Mouse (Mus musculus) urinary bladder, postnatal 14 days (tissue): ENCODE measurements around the gene Gm29609.

Experiments
- DNase-seq: peaks from one replicate; pipeline ENCODE4 v3.0.0; 2021; ENCODE audit warnings: low spot score

Gm29609 gene

GRCm38 (mm10) chr5:31198170-31198569 is 18.5 kb upstream of the Gm29609 start:
- no peak for DNase-seq

- DNase-seq: no peak
Measured at GRCm38 (mm10) chr5:31197072-31197471, 17.4 kb upstream of the Gm29609 start.

GRCm38 (mm10) chr5:31196207-31196606 is 16.5 kb upstream of the Gm29609 start:
- no peak for DNase-seq

GRCm38 (mm10) chr5:31195671-31196070 is 16.0 kb upstream of the Gm29609 start:
- DNase-seq: no peak

GRCm38 (mm10) chr5:31194486-31195485 is 15.1 kb upstream of the Gm29609 start:
- no peak for DNase-seq

- no peak for DNase-seq
Measured at GRCm38 (mm10) chr5:31193631-31194281, 14.0 kb upstream of the Gm29609 start.

- DNase-seq: peak; percentile 99
Measured at GRCm38 (mm10) chr5:31192939-31193630, 13.4 kb upstream of the Gm29609 start, which contains the start of the genes Snx17 and Eif2b4. TSS of gene Snx17 (plus strand) at chr5:31193227. TSS of gene Eif2b4 (minus strand) at chr5:31193430.

- DNase-seq: peak; percentile 81
Measured at GRCm38 (mm10) chr5:31192045-31192938, 12.6 kb upstream of the Gm29609 start.

GRCm38 (mm10) chr5:31190201-31190600 is 10.5 kb upstream of the Gm29609 start:
- DNase-seq: no peak

GRCm38 (mm10) chr5:31188223-31188840 is 8.6 kb upstream of the Gm29609 start:
- no peak for DNase-seq

GRCm38 (mm10) chr5:31183678-31184077 is 4.0 kb upstream of the Gm29609 start:
- DNase-seq: no peak

- no peak for DNase-seq
Measured at GRCm38 (mm10) chr5:31181183-31181770, 1.6 kb upstream of the Gm29609 start.

GRCm38 (mm10) chr5:31179301-31179765 is 378 bp downstream of the Gm29609 start:
- DNase-seq: no peak

- no peak for DNase-seq
Measured at GRCm38 (mm10) chr5:31168630-31169029, 11.1 kb downstream of the Gm29609 start.

GRCm38 (mm10) chr5:31164878-31165277 is 14.8 kb downstream of the Gm29609 start:
- no peak for DNase-seq

- no peak for DNase-seq
Measured at GRCm38 (mm10) chr5:31162462-31162861, 17.2 kb downstream of the Gm29609 start.

GRCm38 (mm10) chr5:31154152-31154553 is 25.6 kb downstream of the Gm29609 start, which contains the start of gene Mpv17:
TSS of gene Mpv17 (minus strand) at chr5:31154251.
- peak; percentile 82 for DNase-seq

GRCm38 (mm10) chr5:31153516-31154151 is 26.1 kb downstream of the Gm29609 start:
- DNase-seq: no peak

GRCm38 (mm10) chr5:31151746-31152145 is 28.0 kb downstream of the Gm29609 start:
- DNase-seq: peak; percentile 35

- no peak for DNase-seq
Measured at GRCm38 (mm10) chr5:31149781-31150180, 29.9 kb downstream of the Gm29609 start.
